Mouse (Mus musculus): Measurements from ENCODE around the gene Rad51d.
"Not testable (repeated sequence)": the region's sequence is repeated elsewhere in the genome, so short reads cannot be mapped to it uniquely, and the experiment has no call there.

The Rad51d gene

DNA sequence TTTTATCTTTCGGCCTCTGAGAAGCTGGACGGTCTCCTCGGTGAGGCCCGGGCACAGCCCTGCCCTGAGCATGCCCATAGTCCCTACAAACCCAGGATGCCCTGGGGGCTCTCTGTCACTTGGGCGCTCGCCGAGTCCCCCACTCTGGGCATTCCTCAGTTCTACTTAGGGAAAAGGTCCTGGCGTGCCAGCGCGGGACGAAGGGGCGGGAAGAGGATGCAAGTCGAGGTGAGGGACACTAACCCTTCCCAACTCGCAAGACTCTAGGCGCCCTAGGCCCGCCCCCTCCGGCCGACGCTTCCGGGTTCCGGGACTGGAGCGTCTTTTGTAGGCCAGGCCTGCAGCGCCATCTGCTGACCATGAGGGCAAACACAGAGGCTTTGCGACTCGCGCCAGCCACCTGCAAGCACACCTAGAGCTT, at the start of gene Rad51d:
Gene Rad51d (minus strand): TSS at position 273 of the 421 bp plus-strand sequence.
- DNase-seq (ENCODE audit: low spot score), result peak; percentile 94

DNA sequence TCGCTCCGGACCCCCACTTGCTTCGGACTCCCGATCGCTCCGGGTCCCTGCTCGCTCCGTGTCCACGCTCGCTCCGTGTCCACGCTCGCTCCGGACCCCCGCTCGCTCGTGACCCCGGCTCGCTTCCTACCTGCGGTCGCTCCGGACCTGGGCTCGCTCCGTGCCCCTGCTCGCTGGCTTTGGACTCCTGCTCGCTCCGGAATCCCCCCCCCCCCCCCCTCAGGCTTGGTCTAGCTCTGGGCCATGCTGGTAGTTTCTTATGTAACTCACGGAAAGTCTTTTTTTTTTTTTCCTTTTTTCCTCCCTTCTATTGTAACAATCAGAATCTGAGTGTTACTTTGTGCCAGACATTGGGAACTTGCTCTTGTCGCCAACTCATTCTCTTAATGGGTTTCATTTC, 42.8 kb upstream of the Rad51d start:
- DNase-seq (ENCODE audit: low spot score), result no peak

DNA sequence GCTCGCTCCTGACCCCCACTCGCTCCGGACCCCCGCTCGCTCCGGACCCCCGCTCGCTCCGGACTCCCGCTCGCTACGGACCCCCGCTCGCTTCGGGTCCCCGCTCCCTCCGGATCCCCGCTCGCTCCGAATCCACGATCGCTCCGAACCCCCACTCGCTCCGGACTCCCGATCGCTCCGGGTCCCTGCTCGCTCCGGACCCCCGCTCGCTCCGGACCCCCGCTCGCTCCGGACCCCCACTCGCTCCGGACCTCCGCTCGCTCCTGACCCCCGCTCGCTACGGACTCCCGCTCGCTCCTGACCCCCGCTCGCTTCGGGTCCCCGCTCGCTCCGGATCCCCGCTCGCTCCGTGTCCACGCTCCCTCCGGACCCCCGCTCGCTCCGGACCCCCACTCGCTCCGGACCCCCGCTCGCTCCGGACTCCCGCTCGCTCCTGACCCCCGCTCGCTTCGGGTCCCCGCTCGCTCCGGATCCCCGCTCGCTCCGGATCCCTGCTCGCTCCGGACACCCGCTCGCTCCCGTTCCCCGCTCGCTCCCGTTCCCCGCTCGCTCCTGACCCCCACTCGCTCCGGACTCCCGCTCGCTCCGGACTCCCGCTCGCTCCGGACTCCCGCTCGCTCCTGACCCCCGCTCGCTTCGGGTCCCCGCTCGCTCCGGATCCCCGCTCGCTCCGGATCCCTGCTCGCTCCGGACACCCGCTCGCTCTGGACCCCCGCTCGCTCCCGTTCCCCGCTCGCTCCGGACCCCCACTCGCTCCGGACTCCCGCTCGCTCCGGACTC, 41.4 kb upstream of the Rad51d start:
- DNase-seq (ENCODE audit: low spot score), result not testable (repeated sequence)

- DNase-seq (ENCODE audit: low spot score), result not testable (repeated sequence)
Observed at GRCm38 (mm10) chr11:82931161-82931560, 40.7 kb upstream of the Rad51d start.

DNA sequence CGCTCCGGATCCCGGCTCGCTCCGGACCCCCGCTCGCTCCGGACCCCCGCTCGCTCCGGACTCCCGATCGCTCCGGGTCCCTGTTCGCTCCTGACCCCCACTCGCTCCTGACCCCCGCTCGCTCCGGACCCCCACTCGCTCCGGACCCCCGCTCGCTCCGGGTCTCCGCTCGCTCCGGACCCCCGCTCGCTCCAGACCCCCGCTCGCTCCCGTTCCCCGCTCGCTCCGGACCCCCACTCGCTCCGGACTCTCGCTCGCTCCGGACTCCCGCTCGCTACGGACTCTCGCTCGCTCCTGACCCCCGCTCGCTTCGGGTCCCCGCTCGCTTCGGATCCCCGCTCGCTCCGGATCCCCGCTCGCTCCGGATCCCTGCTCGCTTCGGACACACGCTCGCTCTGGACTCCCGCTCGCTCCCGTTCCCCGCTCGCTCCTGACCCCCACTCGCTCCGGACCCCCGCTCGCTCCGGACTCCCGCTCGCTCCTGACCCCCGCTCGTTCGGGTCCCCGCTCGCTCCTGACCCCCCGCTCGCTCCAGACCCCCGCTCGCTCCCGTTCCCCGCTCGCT, 40.1 kb upstream of the Rad51d start:
- DNase-seq (ENCODE audit: low spot score), result not testable (repeated sequence)

GRCm38 (mm10) chr11:82929633-82929950, 39.2 kb upstream of the Rad51d start:
- no peak for DNase-seq (ENCODE audit: low spot score)

GRCm38 (mm10) chr11:82928897-82929632, 38.7 kb upstream of the Rad51d start:
- no peak for DNase-seq (ENCODE audit: low spot score)

GRCm38 (mm10) chr11:82923910-82924309, 33.5 kb upstream of the Rad51d start:
- not testable (repeated sequence) for DNase-seq (ENCODE audit: low spot score)

DNA sequence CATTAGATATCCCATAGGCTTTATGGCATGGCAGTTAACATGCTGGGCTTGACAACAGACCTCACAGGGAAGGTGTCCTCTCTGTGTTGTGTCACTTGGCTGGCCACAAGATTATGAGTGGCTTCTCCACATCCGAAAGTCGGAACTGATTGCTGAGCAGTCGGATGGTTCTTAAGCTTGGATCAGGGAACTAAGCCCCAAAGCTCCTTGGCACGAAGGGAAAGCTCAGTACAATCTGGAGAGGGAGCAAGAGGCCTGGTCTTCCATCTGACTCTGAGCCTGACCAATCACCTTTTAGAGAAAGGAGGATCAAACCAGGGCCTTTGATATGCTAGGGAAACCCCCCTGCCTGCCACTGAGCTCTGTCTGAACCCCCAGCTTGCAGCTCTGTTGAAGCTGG, 31.3 kb upstream of the Rad51d start:
- DNase-seq (ENCODE audit: low spot score), result no peak

GRCm38 (mm10) chr11:82920768-82921167, 30.4 kb upstream of the Rad51d start:
- DNase-seq (ENCODE audit: low spot score), result no peak

GRCm38 (mm10) chr11:82914711-82915352, 24.4 kb upstream of the Rad51d start:
- DNase-seq (ENCODE audit: low spot score), result peak; percentile 58

DNA sequence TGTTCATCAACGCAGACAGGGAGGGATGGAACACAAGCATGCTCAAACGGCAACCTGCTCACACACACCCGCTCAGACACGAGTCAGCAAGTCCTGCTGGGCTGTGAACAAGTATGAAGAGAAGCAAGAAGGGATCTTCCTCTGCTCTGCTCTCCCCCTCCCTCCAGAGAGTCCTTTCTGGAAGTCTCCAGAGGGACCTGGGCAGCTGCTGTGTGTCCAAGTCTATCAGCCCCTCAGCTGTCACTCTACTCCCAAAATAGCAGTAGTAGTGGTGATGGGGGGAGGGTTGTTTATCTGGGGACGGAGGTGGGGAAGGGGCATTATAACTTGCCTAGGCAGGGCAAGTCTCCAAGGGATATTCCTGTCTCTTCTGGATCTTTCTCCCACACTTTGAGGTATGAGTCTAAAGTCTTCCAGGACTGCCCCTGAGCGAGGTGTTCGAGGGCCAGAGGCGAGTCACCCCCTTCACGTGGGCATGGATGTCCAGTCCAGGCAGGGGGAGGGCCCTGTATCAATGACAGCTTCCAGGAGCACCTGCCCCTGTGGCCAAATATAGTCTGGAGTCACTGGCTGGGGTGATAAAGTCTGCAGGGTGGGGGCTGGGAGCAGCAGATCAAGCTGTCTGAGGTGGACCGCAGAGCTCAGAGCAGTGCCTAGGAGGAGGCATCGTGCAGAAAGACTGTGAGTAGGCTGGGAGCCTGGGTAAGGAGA, 20.4 kb upstream of the Rad51d start:
- no peak for DNase-seq (ENCODE audit: low spot score)

DNA sequence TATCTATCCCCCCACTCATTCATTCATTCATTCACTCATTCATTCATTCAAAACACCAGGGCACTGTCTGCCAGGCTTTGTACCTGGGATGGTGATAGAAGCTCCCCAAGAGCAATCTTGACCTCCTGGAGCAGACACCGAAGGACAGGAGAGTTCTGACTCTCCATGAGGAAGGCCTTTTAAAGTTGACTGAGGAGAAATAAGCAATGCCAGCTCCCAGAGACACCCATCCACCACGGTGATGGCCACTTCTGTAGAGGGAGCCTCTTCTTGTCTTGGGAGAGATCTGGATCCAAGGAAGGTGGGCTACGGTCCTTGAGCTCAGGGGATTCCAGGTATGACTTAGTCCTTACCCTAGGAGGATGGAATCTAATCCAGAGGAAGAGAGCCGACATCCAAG, 19.8 kb upstream of the Rad51d start, which contains the start of gene Unc45b:
Gene Unc45b (plus strand): TSS at position 301 of the 400 bp plus-strand sequence.
- DNase-seq (ENCODE audit: low spot score), result no peak

DNA sequence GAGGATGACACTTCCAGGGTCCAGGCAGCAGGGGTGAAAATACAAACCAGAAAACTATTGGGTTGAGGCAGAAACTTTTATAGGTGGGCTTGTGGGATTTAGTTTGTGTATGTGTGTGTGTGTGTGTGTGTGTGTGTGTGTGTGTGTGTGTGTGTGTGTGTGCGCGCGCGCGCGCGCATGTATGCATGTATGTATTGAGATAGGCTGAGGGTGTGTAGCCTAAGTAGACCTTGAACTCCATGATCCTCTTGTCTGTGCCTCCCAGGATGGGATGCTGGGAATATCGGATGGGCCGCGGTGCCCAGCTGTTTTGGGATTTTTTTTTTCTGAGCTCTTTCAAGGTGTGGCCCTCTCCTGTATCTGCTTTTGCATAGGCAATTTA, 18.2 kb upstream of the Rad51d start:
- DNase-seq (ENCODE audit: low spot score), result no peak

DNA sequence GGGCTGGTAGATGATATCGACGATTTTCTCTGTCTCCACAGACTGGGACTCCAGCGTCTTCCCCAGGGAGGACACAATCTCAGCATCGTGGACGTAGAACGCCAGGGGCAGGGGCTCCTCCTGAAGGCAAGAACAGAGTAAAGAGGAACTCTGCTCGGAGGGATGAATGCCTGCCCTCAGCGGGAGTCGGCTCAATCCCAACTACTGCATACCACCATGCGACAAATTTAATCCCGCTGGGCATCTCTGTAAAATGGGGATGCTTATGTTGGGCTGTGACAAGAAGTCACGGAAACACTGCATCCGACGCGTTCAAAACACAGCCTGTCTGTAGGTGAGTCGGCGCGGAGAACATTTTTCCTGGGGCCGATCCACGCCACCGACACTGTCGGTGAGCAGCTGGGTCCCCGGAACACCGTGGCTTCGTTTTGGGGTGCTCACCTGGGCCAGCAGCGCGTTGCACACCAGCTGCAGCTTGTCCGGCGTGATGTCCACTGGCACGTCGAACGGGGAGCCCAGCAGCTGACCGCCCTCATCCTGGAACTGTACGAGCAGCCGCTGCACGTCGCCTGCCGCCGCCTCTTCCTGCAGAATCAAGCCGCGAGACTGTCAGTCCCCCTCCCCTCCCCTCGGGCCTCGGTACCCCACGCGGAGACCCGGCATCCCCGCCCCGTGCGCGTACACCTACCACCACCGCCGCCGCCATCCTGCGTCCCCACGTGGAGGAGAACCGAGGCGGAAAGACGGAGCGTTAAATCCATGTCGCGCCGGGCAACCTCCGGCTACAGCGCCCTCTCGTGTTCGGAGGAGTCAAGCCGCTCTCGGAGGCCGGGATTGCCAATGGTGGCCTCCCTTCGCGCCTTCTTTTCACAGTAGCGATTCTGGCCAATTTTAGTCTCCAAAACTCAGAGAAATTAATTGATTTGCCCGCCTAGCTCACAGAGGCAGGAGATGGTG, 17.5 kb upstream of the Rad51d start, which contains the start of gene Nle1:
Gene Nle1 (minus strand): TSS at position 761 of the 957 bp plus-strand sequence.
- DNase-seq (ENCODE audit: low spot score), result peak; percentile 92

DNA sequence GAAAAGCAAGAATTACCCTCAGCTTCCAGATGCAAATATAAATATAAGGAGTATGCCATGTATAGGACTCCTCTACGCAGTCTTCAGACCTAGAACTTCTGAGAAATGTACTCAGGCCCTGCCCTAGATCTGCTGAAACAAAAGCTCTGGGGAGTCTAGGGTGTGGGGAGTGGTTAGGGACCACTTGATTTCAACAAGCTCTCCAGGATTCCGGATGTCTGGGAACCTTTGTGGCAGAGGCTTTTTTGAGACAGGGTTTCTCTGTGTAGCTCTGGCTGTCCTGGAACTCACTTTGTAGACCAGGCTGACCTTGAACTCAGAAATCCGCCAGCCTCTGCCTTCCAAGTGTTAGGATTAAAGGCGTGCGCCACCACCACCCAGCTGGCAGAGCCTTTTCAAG, 15.4 kb upstream of the Rad51d start:
- no peak for DNase-seq (ENCODE audit: low spot score)

DNA sequence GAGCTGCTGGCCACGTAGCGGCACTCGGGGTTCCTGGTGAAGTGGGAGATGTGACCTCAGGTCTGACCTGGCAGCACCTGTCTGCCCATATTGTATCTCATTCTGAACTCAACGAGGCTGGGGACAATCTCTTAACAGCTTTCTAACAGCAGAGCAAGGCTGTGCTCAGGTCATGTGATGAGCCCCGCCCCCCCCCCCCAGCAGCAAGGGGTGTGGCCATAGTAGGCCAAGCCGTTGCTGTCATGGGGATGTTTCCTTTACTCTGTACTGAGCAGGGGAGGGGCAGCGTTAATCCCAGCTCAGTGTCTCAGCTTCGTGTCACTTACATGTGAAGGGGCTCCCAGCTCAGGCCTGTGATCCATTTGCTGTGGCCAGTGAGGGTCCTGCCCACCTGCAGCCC, 14.5 kb upstream of the Rad51d start:
- DNase-seq (ENCODE audit: low spot score), result no peak

GRCm38 (mm10) chr11:82901606-82902310, 11.3 kb upstream of the Rad51d start:
- DNase-seq (ENCODE audit: low spot score), result no peak

DNA sequence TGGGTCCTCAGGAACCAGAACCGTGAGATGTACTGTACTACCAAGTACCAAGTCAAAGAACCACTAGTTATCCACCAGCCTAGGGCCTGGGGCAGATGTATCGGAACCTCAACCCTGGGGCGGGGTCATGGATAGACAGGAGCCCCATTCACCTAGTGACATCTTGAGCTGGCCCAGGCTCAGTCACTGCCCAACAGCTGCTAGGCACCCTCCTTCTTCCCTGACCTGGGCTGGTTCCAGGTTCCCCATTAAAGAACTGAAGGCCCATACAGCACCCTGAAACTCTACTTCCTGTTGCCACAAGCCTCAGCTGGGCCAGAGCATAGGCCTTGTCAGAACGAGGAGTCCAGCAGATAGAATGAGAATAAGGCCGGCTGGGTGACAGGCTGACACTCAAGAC, 9.3 kb upstream of the Rad51d start:
- DNase-seq (ENCODE audit: low spot score), result no peak

GRCm38 (mm10) chr11:82897478-82897877, 7.1 kb upstream of the Rad51d start:
- no peak for DNase-seq (ENCODE audit: low spot score)

Measured in layer of hippocampus, adult 11-12 months (tissue).